Mouse (Mus musculus): ENCODE measurements at regions not wholly inside any gene's neighbourhood (a gene's known extent, or its start where the extent isn't known, plus 50 kb on each side); places are given as distances from the start of the nearest gene placed in this dataset.
A peak's percentile ranks its signal among the peaks of the same experiment; 100 is the strongest.

- DNase-seq (ENCODE audit: extremely low read depth, low read depth, low spot score): no peak
Measured at GRCm38 (mm10) chr12:73491370-73491769, 54.8 kb downstream of the Tmem30b start.

DNA sequence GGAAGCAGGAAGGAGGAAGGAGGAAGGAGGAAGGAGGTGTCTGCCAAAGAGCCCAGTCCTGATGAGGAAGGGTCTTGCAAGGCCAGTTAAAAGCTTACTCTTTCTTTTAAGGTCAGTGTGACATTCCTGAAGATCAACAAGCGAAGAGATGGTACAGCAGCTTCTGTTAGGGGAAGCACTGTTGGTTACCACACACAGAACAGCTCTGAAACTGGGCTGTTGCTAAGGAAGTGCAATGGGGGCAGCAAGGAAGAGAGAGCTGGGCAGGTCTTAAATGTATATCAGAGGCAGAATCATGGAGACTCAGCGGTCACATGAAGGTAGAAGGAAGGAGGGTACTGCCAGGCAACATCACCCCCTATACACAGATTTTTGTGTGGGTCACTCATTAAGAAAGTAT is 63.3 kb downstream of the Tmem30b start:
- DNase-seq (ENCODE audit: extremely low read depth, low read depth, low spot score): no peak

DNA sequence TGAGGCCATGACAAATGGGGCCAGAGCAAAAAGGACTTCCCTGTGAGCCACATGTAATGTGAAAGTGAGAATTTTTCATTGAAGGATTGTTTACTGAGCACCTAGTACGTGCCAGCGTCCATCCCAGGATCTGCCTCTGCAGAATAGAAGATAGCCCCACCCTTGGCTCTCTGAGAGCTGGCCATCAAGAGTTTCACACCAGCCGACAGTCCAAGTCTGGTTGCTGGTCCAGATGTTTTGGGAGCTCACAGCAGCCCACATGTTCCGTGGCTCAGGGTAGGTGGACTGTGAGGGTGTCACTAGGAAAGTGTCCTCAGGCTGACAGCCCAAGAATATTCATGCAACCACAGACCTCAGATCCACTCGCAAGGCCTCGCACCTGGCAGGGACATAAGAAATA is 63.9 kb downstream of the Tmem30b start:
- DNase-seq (ENCODE audit: extremely low read depth, low read depth, low spot score): no peak

- no peak for DNase-seq (ENCODE audit: extremely low read depth, low read depth, low spot score)
Measured at GRCm38 (mm10) chr12:73481705-73482104, 64.5 kb downstream of the Tmem30b start.

DNA sequence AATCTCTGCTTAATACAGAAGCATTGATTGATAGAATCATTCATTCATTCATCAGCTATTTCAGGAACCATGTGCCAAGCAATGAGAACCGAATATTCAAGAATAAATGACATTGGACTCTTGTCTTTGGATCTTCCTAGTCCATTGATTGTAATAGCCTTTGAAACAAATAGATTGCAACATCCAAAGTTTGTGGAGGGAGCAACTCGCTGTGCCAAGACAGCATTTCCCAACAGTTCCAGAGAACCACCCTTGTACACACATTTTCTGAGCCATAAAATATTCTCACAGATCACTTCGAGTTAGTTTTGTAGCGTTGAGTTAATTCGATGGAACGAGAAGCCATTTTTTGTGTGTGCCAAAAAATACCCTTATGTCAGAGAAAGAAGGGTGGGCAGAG is 65.0 kb downstream of the Tmem30b start:
- peak; percentile 13 for DNase-seq (ENCODE audit: extremely low read depth, low read depth, low spot score)

DNA sequence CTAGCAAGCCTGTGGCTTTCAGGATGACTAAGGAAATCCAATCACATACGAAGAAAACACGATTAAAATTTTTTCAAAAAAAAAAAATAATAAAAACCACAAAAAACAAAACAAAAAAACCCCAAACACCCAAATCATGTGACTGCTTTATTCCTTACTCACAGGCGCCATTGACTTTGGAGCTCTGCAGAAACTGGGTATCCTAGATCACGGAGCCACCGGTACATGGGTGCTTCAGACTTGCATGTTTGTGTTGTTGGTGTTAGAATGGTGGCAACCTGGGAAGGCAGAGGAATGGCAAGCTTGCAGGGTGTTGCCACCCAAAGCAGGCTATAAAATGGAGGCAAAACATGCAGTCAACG is 65.6 kb downstream of the Tmem30b start:
- DNase-seq (ENCODE audit: extremely low read depth, low read depth, low spot score): no peak

GRCm38 (mm10) chr12:73479932-73480609 is 66.1 kb downstream of the Tmem30b start:
- DNase-seq (ENCODE audit: extremely low read depth, low read depth, low spot score): no peak

DNA sequence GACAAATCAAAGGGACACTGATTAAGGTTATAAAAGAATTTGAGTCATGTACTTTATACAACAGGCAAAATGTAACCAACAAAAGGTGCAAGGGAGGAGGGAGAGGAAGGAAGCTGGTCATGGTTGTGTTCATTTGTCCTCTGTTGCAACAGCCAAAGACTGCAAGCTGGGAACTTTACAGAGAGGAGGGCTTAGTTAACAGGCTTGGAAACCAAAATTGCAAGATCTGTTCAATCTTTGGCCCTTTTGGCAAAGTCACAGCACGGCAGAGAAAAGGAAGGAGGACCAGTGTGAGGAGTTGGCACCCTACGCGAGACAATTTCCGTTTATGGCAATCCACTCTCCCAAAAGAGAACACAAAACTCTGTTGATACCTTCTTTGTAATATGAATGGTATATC is 67.6 kb downstream of the Tmem30b start:
- DNase-seq (ENCODE audit: extremely low read depth, low read depth, low spot score): no peak

DNA sequence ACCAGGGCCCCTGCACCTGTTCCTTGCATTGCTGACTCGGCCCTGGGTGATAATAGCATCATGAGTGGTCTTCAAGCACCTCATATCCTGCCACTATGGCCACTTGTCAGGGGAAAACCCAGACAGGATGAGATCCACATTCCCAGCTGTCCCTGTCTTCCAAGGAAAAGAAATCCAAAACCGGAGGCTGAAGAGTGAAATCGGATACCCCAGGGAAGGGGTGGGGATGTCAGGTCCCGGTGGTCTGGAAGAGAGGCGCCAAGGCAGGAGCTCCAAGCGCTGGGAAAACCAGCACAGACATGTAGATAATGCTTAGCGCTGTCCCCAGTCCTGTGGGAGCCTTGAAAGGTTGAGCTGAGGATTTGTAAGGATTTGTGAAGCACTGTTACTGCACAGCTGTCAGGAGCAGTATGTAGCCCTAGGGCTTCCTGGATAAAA is 69.8 kb downstream of the Tmem30b start:
- no peak for DNase-seq (ENCODE audit: extremely low read depth, low read depth, low spot score)

DNA sequence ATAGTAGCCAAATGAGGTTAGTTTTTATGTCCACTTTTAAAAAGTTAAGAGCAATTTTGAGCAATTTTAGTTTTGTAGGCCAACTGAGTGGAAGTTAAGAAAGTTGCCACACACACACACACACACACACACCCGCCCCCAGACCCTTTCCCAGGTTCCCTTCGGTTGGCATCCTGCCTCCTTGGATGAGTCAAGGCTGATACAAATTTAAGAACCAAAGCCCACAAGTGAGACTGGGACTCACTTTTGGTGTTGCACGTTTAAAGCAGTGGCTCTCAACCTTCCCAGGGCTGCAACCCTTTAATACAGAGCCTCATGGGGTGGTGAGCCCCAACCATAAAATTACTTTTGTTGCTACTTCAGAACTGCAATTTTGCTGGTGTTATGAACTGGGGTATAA is 70.4 kb downstream of the Tmem30b start:
- DNase-seq (ENCODE audit: extremely low read depth, low read depth, low spot score): no peak

- DNase-seq (ENCODE audit: extremely low read depth, low read depth, low spot score): no peak
Measured at GRCm38 (mm10) chr12:73475020-73475419, 71.2 kb downstream of the Tmem30b start.

GRCm38 (mm10) chr12:73473111-73473510 is 73.1 kb downstream of the Tmem30b start:
- no peak for DNase-seq (ENCODE audit: extremely low read depth, low read depth, low spot score)

DNA sequence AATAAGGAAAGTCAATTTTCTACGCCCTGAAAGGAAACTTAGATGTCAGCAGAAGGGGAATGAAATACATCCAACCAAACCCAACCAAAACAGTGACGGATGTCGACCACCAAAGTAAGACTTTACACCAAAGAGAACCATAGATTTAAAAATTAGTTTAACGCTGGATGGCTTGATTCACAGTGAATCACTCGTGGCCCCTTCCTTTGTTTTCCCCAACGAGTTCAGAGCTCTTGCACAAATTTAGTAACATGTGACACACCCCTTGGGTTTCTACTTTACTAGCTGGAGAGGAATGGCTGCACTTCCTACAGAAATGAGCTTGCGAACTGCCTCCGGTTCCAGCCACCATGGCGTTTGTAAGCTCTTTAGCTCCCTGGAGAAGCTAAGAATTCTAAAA is 74.2 kb downstream of the Tmem30b start:
- DNase-seq (ENCODE audit: extremely low read depth, low read depth, low spot score): no peak

- no peak for DNase-seq (ENCODE audit: extremely low read depth, low read depth, low spot score)
Measured at GRCm38 (mm10) chr12:73466484-73466883, 79.7 kb downstream of the Tmem30b start.

DNA sequence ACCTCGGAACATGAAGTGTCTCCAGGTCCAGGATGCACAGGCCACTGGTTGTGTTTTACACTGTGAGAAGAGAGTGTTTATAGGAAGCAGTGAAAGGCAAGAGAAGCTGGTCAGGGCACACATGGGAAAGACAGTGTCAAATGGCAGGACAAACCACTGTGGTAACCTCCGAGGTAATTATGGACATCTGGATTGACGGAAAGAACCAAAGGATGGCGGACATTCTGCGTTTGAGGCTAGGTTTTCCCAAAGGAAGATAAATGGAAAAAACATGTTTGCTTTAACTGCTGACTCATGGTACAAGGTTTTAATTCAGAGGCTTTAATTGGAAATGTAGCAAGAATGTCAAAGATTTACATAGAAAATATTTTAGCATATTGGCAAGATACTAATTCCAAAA is 80.2 kb downstream of the Tmem30b start:
- no peak for DNase-seq (ENCODE audit: extremely low read depth, low read depth, low spot score)

GRCm38 (mm10) chr12:73464311-73464710 is 81.9 kb downstream of the Tmem30b start:
- DNase-seq (ENCODE audit: extremely low read depth, low read depth, low spot score): no peak

- DNase-seq (ENCODE audit: extremely low read depth, low read depth, low spot score): no peak
Measured at GRCm38 (mm10) chr12:73462091-73462490, 84.1 kb downstream of the Tmem30b start.

- DNase-seq (ENCODE audit: extremely low read depth, low read depth, low spot score): no peak
Measured at GRCm38 (mm10) chr12:73460291-73460761, 85.9 kb downstream of the Tmem30b start.

GRCm38 (mm10) chr12:73451257-73451656 is 94.9 kb downstream of the Tmem30b start:
- no peak for DNase-seq (ENCODE audit: extremely low read depth, low read depth, low spot score)

DNA sequence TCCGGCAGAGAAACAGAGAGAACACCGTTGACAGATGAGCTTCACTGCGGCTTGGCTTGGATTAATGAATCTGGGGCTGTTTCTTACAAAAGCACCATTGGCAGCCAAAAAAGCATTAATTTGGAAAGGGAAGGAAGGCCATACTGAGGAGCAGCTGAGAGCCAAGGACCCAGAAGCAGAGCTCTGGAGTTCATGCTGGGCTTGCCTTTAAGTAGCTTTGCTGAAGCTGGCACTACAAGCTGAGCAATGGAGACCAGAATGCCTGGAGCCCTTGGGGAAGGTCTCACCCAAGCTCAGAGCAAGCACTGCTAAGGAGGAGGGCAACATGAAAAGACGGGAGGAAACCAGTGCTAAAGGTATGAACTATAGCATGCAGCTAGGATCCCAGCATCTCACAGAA is 95.7 kb downstream of the Tmem30b start:
- DNase-seq (ENCODE audit: extremely low read depth, low read depth, low spot score): no peak

DNA sequence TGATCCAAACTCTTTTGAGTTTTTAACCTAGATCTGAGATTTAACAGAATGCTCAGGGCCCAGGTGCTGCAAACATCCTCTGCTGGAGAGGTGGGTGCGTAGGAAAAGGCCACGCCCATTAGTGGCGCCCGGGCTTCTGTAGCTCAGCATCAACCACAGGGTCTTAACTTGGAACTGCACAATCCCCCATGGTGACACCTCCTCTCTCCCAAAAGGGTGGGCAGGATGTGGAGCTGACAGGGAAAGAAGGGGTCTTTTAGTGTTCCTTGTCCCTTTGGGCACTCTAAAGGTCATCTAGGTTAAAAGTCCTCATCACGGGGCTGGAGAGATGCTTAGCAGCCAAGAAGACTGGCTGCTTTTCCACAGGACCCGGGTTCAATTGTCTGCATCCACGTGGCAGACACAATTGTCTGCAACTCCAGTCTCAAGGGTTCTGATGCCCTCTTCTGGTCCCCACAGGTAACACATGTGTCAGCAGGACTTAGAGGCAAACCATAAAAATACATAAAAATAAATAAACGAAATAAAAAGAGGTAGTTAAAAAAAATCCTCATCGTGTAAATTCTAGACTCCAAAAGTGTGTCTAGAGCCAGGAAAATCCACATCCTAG is 96.2 kb downstream of the Tmem30b start:
- no peak for DNase-seq (ENCODE audit: extremely low read depth, low read depth, low spot score)

DNA sequence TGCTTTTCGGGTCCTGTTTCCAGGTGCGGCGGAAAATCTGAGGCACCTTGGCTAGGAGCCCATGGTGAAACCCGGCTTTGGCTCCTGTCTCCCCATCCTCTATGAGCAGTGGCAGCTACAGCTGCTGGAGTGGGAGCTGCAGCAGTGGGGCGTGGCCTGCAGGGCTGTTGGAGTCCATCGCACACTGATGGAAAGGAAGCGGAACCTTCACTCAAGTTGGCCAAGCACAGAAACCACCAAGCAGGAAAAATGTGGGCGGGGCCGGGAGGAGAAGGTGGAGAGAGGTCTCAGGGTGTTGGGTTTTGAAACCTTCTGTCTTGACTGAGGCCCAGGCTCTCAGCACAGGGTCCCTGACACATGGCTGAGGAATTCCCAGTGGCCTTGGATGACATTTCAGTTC is 97.1 kb downstream of the Tmem30b start:
- DNase-seq (ENCODE audit: extremely low read depth, low read depth, low spot score): no peak
